ENCODE assay signal across 21 mouse cellular contexts in the genomic region with DNA sequence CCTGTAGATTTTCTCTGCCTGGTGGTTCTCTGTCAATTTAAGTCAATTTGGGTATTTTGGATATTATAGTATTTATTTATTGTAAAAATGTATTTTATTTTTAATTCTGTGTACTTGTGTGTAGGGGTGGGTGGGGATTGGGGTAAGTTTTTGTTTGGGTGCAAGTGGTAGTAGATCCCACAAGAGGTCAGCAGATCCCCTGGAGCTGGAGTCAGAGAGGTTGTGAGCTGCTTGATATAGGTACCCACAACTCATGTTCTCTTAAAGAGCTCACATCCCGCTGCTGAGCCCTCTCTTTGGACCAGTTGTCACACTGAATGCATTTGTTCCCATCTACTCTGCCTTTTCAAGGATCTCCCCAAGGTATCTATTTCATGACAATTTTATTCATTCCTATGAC.
DNase-seq lines count a peak whose midpoint lies in the region; ATAC-seq and TF ChIP-seq lines count a peak whose summit lies in the region.
"Had no signal": no experiment of that assay in that cellular context is flagged by ENCODE, and none has a peak within 500 bp of the region (broad histone marks: within the 10 kb centered on the region; RNA-seq: fewer than 3 reads in every experiment).

No protein-coding gene starts in this region.

- H3K4me1 ChIP-seq in heart, embryonic 10.5 days, result no peaks in the 10 kb centered on the region
- no peaks in the 10 kb centered on the region for H3K4me1 ChIP-seq in heart, embryonic 11.5 days (ENCODE audit: control insufficient read depth, insufficient read depth, low read length)
- H3K4me1 ChIP-seq in liver, embryonic 12.5 days, result no peaks in the 10 kb centered on the region
- no peaks in the 10 kb centered on the region for H3K4me1 ChIP-seq in stomach, postnatal 0 days (replicated peaks; ENCODE audit: control insufficient read depth, insufficient read depth)
- H3K4me1 ChIP-seq in forebrain, postnatal 0 days (ENCODE audit: insufficient read depth), result no peaks in the 10 kb centered on the region
- H3K4me1 ChIP-seq: embryonic facial prominence, embryonic 12.5 days; liver, embryonic 15.5 days; midbrain, embryonic 10.5 days had no signal

- no peak overlapping the region for H3K9ac ChIP-seq in heart, embryonic 11.5 days (ENCODE audit: low read depth, low read length)
- no peak overlapping the region for H3K9ac ChIP-seq in liver, embryonic 12.5 days
- H3K9ac ChIP-seq in stomach, postnatal 0 days (ENCODE audit: low read length), result no peak overlapping the region
- H3K9ac ChIP-seq in forebrain, postnatal 0 days, result no peak overlapping the region
- H3K9ac ChIP-seq: embryonic facial prominence, embryonic 12.5 days; limb, embryonic 12.5 days; liver, embryonic 15.5 days had no signal

- no peak overlapping the region for H3K27ac ChIP-seq in heart, embryonic 10.5 days
- no peak overlapping the region for H3K27ac ChIP-seq in heart, embryonic 11.5 days (ENCODE audit: low read depth, low read length)
- no peak overlapping the region for H3K27ac ChIP-seq in liver, embryonic 12.5 days
- H3K27ac ChIP-seq in stomach, postnatal 0 days (replicated peaks), result no peak overlapping the region
- no peak overlapping the region for H3K27ac ChIP-seq in forebrain, postnatal 0 days (ENCODE audit: low read depth, low read length)
- H3K27ac ChIP-seq: embryonic facial prominence, embryonic 12.5 days; limb, embryonic 12.5 days; liver, embryonic 15.5 days; macrophage; midbrain, embryonic 10.5 days had no signal

- WGBS in heart, embryonic 10.5 days, result 64% methylated on average over 1 of the region's 1 CpGs
- 54% methylated on average over 1 of the region's 1 CpGs for WGBS in heart, embryonic 11.5 days (ENCODE audit: insufficient replicate concordance)
- WGBS in liver, embryonic 12.5 days (ENCODE audit: insufficient replicate concordance), result 39% methylated on average over 1 of the region's 1 CpGs
- 70% methylated on average over 1 of the region's 1 CpGs for WGBS in stomach, postnatal 0 days
- WGBS in forebrain, postnatal 0 days, result 61% methylated on average over 1 of the region's 1 CpGs

- H3K4me2 ChIP-seq in heart, embryonic 11.5 days, result no peak overlapping the region
- no peak overlapping the region for H3K4me2 ChIP-seq in liver, embryonic 12.5 days
- no peak overlapping the region for H3K4me2 ChIP-seq in stomach, postnatal 0 days (replicated peaks; ENCODE audit: low read depth)
- H3K4me2 ChIP-seq in forebrain, postnatal 0 days (ENCODE audit: low read depth), result no peak overlapping the region
- H3K4me2 ChIP-seq: embryonic facial prominence, embryonic 12.5 days; limb, embryonic 12.5 days; liver, embryonic 15.5 days had no signal

- H3K4me3 ChIP-seq in heart, embryonic 10.5 days, result no peak overlapping the region
- no peak overlapping the region for H3K4me3 ChIP-seq in heart, embryonic 11.5 days (ENCODE audit: low read depth, low read length)
- no peak overlapping the region for H3K4me3 ChIP-seq in liver, embryonic 12.5 days
- no peak overlapping the region for H3K4me3 ChIP-seq in stomach, postnatal 0 days (ENCODE audit: low read depth, low read length)
- no peak overlapping the region for H3K4me3 ChIP-seq in forebrain, postnatal 0 days (ENCODE audit: low read depth, low read length)
- H3K4me3 ChIP-seq: embryonic facial prominence, embryonic 12.5 days; erythroblast, embryonic 14.5 days; limb, embryonic 12.5 days; liver, embryonic 15.5 days; midbrain, embryonic 10.5 days had no signal

- TF ChIP-seq CTCF in stomach, postnatal 0 days (IDR thresholded peaks at IDR 0.05; ENCODE audit: low read depth), result peak; percentile 56
- no peak for TF ChIP-seq CTCF in forebrain, postnatal 0 days (IDR thresholded peaks at IDR 0.05; ENCODE audit: low read depth)

- peak; percentile 25 for DNase-seq in heart, embryonic 10.5 days (ENCODE audit: low spot score)
- peak; percentile 7 for DNase-seq in liver
- DNase-seq in thymus, postnatal 0 days (ENCODE audit: low spot score), result peak; percentile 27
- DNase-seq in thymus, adult 18-20 months, result no peak
- no peak for DNase-seq in stomach, postnatal 0 days (ENCODE audit: low spot score)
- DNase-seq in forebrain, postnatal 0 days, result no peak
- DNase-seq: cerebellum, adult 18-20 months; cerebellum, postnatal 25 days; gastrocnemius, postnatal 25 days; kidney, adult 9 months; kidney, postnatal 4 days; right cerebral cortex, adult 18-20 months had no signal

- H3K36me3 ChIP-seq in heart, embryonic 10.5 days, result no peaks in the 10 kb centered on the region
- H3K36me3 ChIP-seq in heart, embryonic 11.5 days (ENCODE audit: control insufficient read depth, insufficient read depth, low read length), result no peaks in the 10 kb centered on the region
- H3K36me3 ChIP-seq in liver, embryonic 12.5 days, result no peaks in the 10 kb centered on the region
- H3K36me3 ChIP-seq in stomach, postnatal 0 days (ENCODE audit: control insufficient read depth, insufficient read depth, low read length), result no peaks in the 10 kb centered on the region
- H3K36me3 ChIP-seq in forebrain, postnatal 0 days (ENCODE audit: insufficient read depth), result no peaks in the 10 kb centered on the region
- H3K36me3 ChIP-seq: embryonic facial prominence, embryonic 12.5 days; limb, embryonic 12.5 days; liver, embryonic 15.5 days; midbrain, embryonic 10.5 days had no signal

- no peak for TF ChIP-seq EP300 in stomach, postnatal 0 days (optimal IDR thresholded peaks at IDR 0.05)

- H3K9me3 ChIP-seq in heart, embryonic 10.5 days, result no peaks in the 10 kb centered on the region
- no peaks in the 10 kb centered on the region for H3K9me3 ChIP-seq in heart, embryonic 11.5 days (replicated peaks; ENCODE audit: control insufficient read depth, low read length)
- no peaks in the 10 kb centered on the region for H3K9me3 ChIP-seq in liver, embryonic 12.5 days (replicated peaks)
- no peaks in the 10 kb centered on the region for H3K9me3 ChIP-seq in stomach, postnatal 0 days (ENCODE audit: control insufficient read depth, low read length)
- H3K9me3 ChIP-seq in forebrain, postnatal 0 days (ENCODE audit: low read length), result no peaks in the 10 kb centered on the region
- H3K9me3 ChIP-seq: embryonic facial prominence, embryonic 12.5 days; limb, embryonic 12.5 days; liver, embryonic 15.5 days; midbrain, embryonic 10.5 days had no signal

- no peaks in the 10 kb centered on the region for H3K27me3 ChIP-seq in heart, embryonic 10.5 days (ENCODE audit: insufficient read depth, poor library complexity, severe bottlenecking)
- 0 out of 2 replicates have a peak, but pooled peaks cover 2% of the 10 kb centered on the region for H3K27me3 ChIP-seq in heart, embryonic 11.5 days (ENCODE audit: control insufficient read depth, insufficient read depth, low read length)
- H3K27me3 ChIP-seq in liver, embryonic 12.5 days (replicated peaks), result no peaks in the 10 kb centered on the region
- H3K27me3 ChIP-seq in stomach, postnatal 0 days (ENCODE audit: control insufficient read depth, insufficient read depth, low read length), result no peaks in the 10 kb centered on the region
- H3K27me3 ChIP-seq in forebrain, postnatal 0 days (ENCODE audit: insufficient read depth, low read length), result no peaks in the 10 kb centered on the region
- H3K27me3 ChIP-seq: liver, embryonic 15.5 days had no signal

- no peak for ATAC-seq in heart, embryonic 11.5 days (replicated peaks; ENCODE audit: insufficient number of reproducible peaks, low FRiP score, low TSS enrichment)
- ATAC-seq in liver, embryonic 12.5 days, result no peak
- ATAC-seq in stomach, postnatal 0 days (ENCODE audit: low FRiP score, low TSS enrichment), result no peak
- ATAC-seq in forebrain, postnatal 0 days, result no peak
- ATAC-seq: forebrain, embryonic 14.5 days had no signal

Comparison
In these comparisons a context has a peak if more than half of its experiments do, and no peak if none do; other contexts are left out.
1. DNase-seq: peak in heart, embryonic 10.5 days (single experiment), liver (single experiment) and thymus, postnatal 0 days (single experiment); none in thymus, adult 18-20 months (0 of 2), stomach, postnatal 0 days (single experiment) and forebrain, postnatal 0 days (single experiment).